Mouse (Mus musculus) CH12.LX (cell line): Measurements from ENCODE around the gene Snrpd3. TPM values are rescaled to one million over a fixed set of nuclear protein-coding genes. Genes with fewer than 3 reads are reported as not detected.
"Not testable (repeated sequence)": the region's sequence is repeated elsewhere in the genome, so short reads cannot be mapped to it uniquely, and the experiment has no call there.

Source experiments
- DNase-seq: peaks from one replicate; pipeline ENCODE4 v3.0.0-alpha.2; 2013; ENCODE audit errors: extremely low read depth
- H3K27ac ChIP-seq: 2 replicates; pipeline ENCODE4 v1.5.1; 2012; ENCODE audit warnings: low read depth, mild to moderate bottlenecking, control low read depth, moderate library complexity; ENCODE audit not compliant: insufficient read depth
- H3K27me3 ChIP-seq: replicated peaks from 2 replicates; pipeline ENCODE3; 2012; ENCODE audit warnings: inconsistent platforms
- H3K36me3 ChIP-seq, 2 experiments: replicated peaks in 1 of 2; 2 replicates each; pipeline versions ENCODE3 to v1.6.1; 2012; ENCODE audit warnings: inconsistent platforms in 1 of 2, low read length in 1 of 2, mild to moderate bottlenecking in 1 of 2, mixed read lengths in 1 of 2, moderate library complexity in 1 of 2; ENCODE audit not compliant: control insufficient read depth in 1 of 2, insufficient read depth in 1 of 2
- H3K4me1 ChIP-seq, 2 experiments: 2 replicates each; pipeline ENCODE4 v1.6.1; 2012; ENCODE audit warnings: inconsistent platforms in 1 of 2, moderate library complexity in 1 of 2; ENCODE audit not compliant: insufficient read depth in 2 of 2, control insufficient read depth in 1 of 2
- H3K4me2 ChIP-seq: 2 replicates; pipeline ENCODE4 v1.6.1; 2012; ENCODE audit warnings: low read depth, mild to moderate bottlenecking, control low read depth; ENCODE audit not compliant: poor library complexity, insufficient read depth, severe bottlenecking
- H3K4me3 ChIP-seq, 3 experiments: fragments of 150-350 bp in 1 of 3; sonication (generic) in 1 of 3; replicated peaks in 1 of 3; 2 replicates each; pipeline versions ENCODE3 to v1.5.1; 2011 to 2012; ENCODE audit warnings: low read depth in 2 of 3, low read length in 2 of 3, mild to moderate bottlenecking in 2 of 3, moderate library complexity in 2 of 3, control low read depth in 1 of 3, improper control_type of control experiment in 1 of 3, inconsistent platforms in 1 of 3, mixed read lengths in 1 of 3; ENCODE audit not compliant: poor library complexity in 1 of 3
- H3K79me2 ChIP-seq: replicated peaks from 2 replicates; pipeline ENCODE4 v1.6.1; 2012; ENCODE audit warnings: mild to moderate bottlenecking, moderate library complexity; ENCODE audit not compliant: control insufficient read depth, poor library complexity, insufficient read depth, severe bottlenecking; ENCODE audit errors: extremely low read depth
- H3K9ac ChIP-seq: 2 replicates; pipeline ENCODE4 v1.6.1; 2012; ENCODE audit warnings: low read depth, mild to moderate bottlenecking, control low read depth, moderate library complexity; ENCODE audit not compliant: insufficient read depth
- H3K9me3 ChIP-seq: replicated peaks from 2 replicates; pipeline ENCODE3; 2012; ENCODE audit warnings: low read length, inconsistent platforms, mixed read lengths
- ELF1 ChIP-seq: IDR thresholded peaks from 2 replicates; pipeline ENCODE4 v1.6.1; 2014; ENCODE audit warnings: low read depth, mild to moderate bottlenecking, inconsistent platforms, low read length, improper control_type of control experiment
- ETS1 ChIP-seq: conservative IDR thresholded peaks from 2 replicates; pipeline ENCODE4 v1.6.1; 2012; ENCODE audit warnings: low read depth, mild to moderate bottlenecking, inconsistent platforms, low read length, improper control_type of control experiment, moderate library complexity
- IRF4 ChIP-seq: IDR thresholded peaks from 2 replicates; pipeline ENCODE4 v1.6.1; 2014; ENCODE audit warnings: low read depth, mild to moderate bottlenecking, inconsistent platforms, low read length, improper control_type of control experiment
- MYC ChIP-seq: IDR thresholded peaks from 2 replicates; pipeline ENCODE4 v1.6.1; 2011; ENCODE audit warnings: low read depth, mild to moderate bottlenecking, improper control_type of control experiment, low read length
- NELFE ChIP-seq: IDR thresholded peaks from 2 replicates; pipeline ENCODE4 v1.6.1; 2011; ENCODE audit warnings: low read depth, low read length, improper control_type of control experiment
- POLR2A ChIP-seq: IDR thresholded peaks from 2 replicates; pipeline ENCODE4 v1.6.1; 2011; ENCODE audit warnings: low read depth, mild to moderate bottlenecking, improper control_type of control experiment, low read length
- RAD21 ChIP-seq: IDR thresholded peaks from 2 replicates; pipeline ENCODE4 v1.6.1; 2011; ENCODE audit warnings: low read depth, mild to moderate bottlenecking, low read length, improper control_type of control experiment, moderate library complexity
- RCOR1 ChIP-seq: conservative IDR thresholded peaks from 2 replicates; pipeline ENCODE4 v1.6.1; 2012; ENCODE audit warnings: low read depth, mild to moderate bottlenecking, inconsistent platforms, low read length, improper control_type of control experiment
- SMC3 ChIP-seq: IDR thresholded peaks from 2 replicates; pipeline ENCODE4 v1.6.1; 2011; ENCODE audit warnings: low read depth, low read length, improper control_type of control experiment
- USF2 ChIP-seq: conservative IDR thresholded peaks from 2 replicates; pipeline ENCODE4 v1.6.1; 2011; ENCODE audit warnings: low read depth, low read length, improper control_type of control experiment
- ZKSCAN1 ChIP-seq: IDR thresholded peaks from 2 replicates; pipeline ENCODE4 v1.6.1; 2012; ENCODE audit warnings: low read depth, inconsistent platforms, low read length, improper control_type of control experiment, borderline replicate concordance
- ZMIZ1 ChIP-seq: IDR thresholded peaks from 2 replicates; pipeline ENCODE4 v1.6.1; 2012; ENCODE audit warnings: low read depth, mild to moderate bottlenecking, inconsistent platforms, low read length, improper control_type of control experiment
- ZNF384 ChIP-seq: IDR thresholded peaks from 2 replicates; pipeline ENCODE4 v1.6.1; 2012; ENCODE audit warnings: low read depth, low read length, improper control_type of control experiment, inconsistent platforms
- dilution Hi-C: fragments of 300-500 bp; cut with MboI; formaldehyde crosslinking; loops from 2 replicates; pipeline ENCODE4 v1.14.3; 2020; ENCODE audit warnings: low sequenced_read_pairs; ENCODE audit not compliant: extremely low pct_unique_long_range_greater_than_20kb, extremely low pct_ligation_motif_present
- in situ Hi-C: fragments of 300-500 bp; cut with MboI; formaldehyde crosslinking; loops from 3 replicates; pipeline ENCODE4 v1.14.3; 2019; ENCODE audit warnings: low sequenced_read_pairs, low pct_ligation_motif_present, low pct_unique_long_range_greater_than_20kb, mixed read lengths
- polyA plus RNA-seq: library from polyadenylated mRNA; unstranded; fragments of >175 nt; gene quantifications from 2 replicates; pipeline ENCODE4 v1.2.1, GENCODE M21; 2012; ENCODE audit warnings: low read depth; ENCODE audit not compliant: insufficient read length
- total RNA-seq, 2 experiments: library from RNA; depleted of rRNA; stranded (reverse); fragments of 300-350 nt in 1 of 2; fragments of >200 nt in 1 of 2; gene quantifications; 2 replicates each; pipeline ENCODE4 v1.2.3; 2012 to 2014

The Snrpd3 gene
- total and polyA plus RNA-seq, 3 experiments: 57.8 to 554 (median 101) TPM

GRCm38 (mm10) chr10:75495304-75495703, 22.0 kb upstream of the Snrpd3 start:
- H3K4me1 ChIP-seq: peaks cover 11 to 48% of the 10 kb centered on the region in 2 experiments; a peak in 3 of 4 replicates
- no peak overlapping the region for H3K4me3 ChIP-seq
- H3K36me3 ChIP-seq: no peaks in the 10 kb centered on the region
- in situ Hi-C loops: no loop called here
- no peak overlapping the region for H3K9ac ChIP-seq
- no peaks in the 10 kb centered on the region for H3K27me3 ChIP-seq
- no peaks in the 10 kb centered on the region for H3K9me3 ChIP-seq
- dilution Hi-C loops: no loop called here
- H3K79me2 ChIP-seq: no peaks in the 10 kb centered on the region
- DNase-seq: no peak
- TF ChIP-seq RAD21: no peak
- TF ChIP-seq ZKSCAN1: no peak
- TF ChIP-seq ZMIZ1: no peak
- TF ChIP-seq MYC: no peak
- TF ChIP-seq RCOR1: no peak
- TF ChIP-seq POLR2A: no peak
- TF ChIP-seq ETS1: no peak
- no peak for TF ChIP-seq SMC3
- TF ChIP-seq ZNF384: no peak
- no peak for TF ChIP-seq ELF1
- no peak for TF ChIP-seq IRF4
- TF ChIP-seq USF2: no peak
- TF ChIP-seq, all 38 proteins: peak for 0
- Histone ChIP-seq H3K4me2 (no peak overlapping the region), H3K27ac (no peak overlapping the region)

- Histone ChIP-seq H3K79me2 (no peaks in the 10 kb centered on the region), H3K27ac (no peak overlapping the region), H3K27me3 (no peaks in the 10 kb centered on the region), H3K4me2 (no peak overlapping the region), H3K4me1 (peaks cover 11 to 41% of the 10 kb centered on the region in 2 experiments; a peak in 3 of 4 replicates), H3K9me3 (no peaks in the 10 kb centered on the region), H3K36me3 (no peaks in the 10 kb centered on the region), H3K9ac (no peak overlapping the region), H3K4me3 (no peak overlapping the region)
- TF ChIP-seq NELFE: no peak
- no peak for DNase-seq
- in situ Hi-C loops (no loop called here), dilution Hi-C loops (no loop called here)
Measured at GRCm38 (mm10) chr10:75495921-75496320, 21.4 kb upstream of the Snrpd3 start.

GRCm38 (mm10) chr10:75499214-75499613, 18.1 kb upstream of the Snrpd3 start:
- H3K27ac ChIP-seq, H3K9ac ChIP-seq, H3K4me2 ChIP-seq, H3K27me3 ChIP-seq, in situ Hi-C loops, DNase-seq, H3K36me3 ChIP-seq, dilution Hi-C loops, H3K9me3 ChIP-seq, H3K79me2 ChIP-seq, H3K4me3 ChIP-seq: not testable (repeated sequence)
- peaks cover 2 to 22% of the 10 kb centered on the region in 2 experiments; a peak in 3 of 4 replicates for H3K4me1 ChIP-seq
